Mouse (Mus musculus): ENCODE results near the gene Sobp. TPM values are rescaled to one million over a fixed set of nuclear protein-coding genes. Genes with fewer than 3 reads are reported as not detected.

Gene Sobp
- polyA plus RNA-seq, 1 experiment from 2014 or later, result 4.5 TPM

- DNase-seq (ENCODE audit: low spot score), result peak; percentile 61
These were observed 160.0 kb downstream of the Sobp start for GRCm38 (mm10) chr10:43014358-43014757.

GRCm38 (mm10) chr10:43008116-43008515, 166.2 kb downstream of the Sobp start:
- no peak overlapping the region for H3K27ac ChIP-seq (replicated peaks; ENCODE audit: low read depth, low read length)
- DNase-seq (ENCODE audit: low spot score), result no peak
- no peak overlapping the region for H3K9ac ChIP-seq (ENCODE audit: low read depth, low read length)
- no peak overlapping the region for H3K4me2 ChIP-seq (ENCODE audit: low read depth, low read length)
- H3K27me3 ChIP-seq (replicated peaks; ENCODE audit: control insufficient read depth, insufficient read depth, low read length), result no peaks in the 10 kb centered on the region
- ATAC-seq (ENCODE audit: low read depth), result no peak
- no peaks in the 10 kb centered on the region for H3K36me3 ChIP-seq (ENCODE audit: control insufficient read depth, insufficient read depth, low read length)
- no peak overlapping the region for H3K4me3 ChIP-seq (ENCODE audit: low read depth, low read length)
- 69% methylated on average over 11 of the region's 11 CpGs for WGBS
- no peaks in the 10 kb centered on the region for H3K9me3 ChIP-seq (ENCODE audit: control insufficient read depth, low read length)
- 0 out of 2 replicates have a peak, but pooled peaks cover 6% of the 10 kb centered on the region for H3K4me1 ChIP-seq (ENCODE audit: control insufficient read depth, insufficient read depth, low read length)

More at GRCm38 (mm10) chr10:43014358-43014757, 160.0 kb downstream of the Sobp start:
- no peak overlapping the region for H3K4me2 ChIP-seq (ENCODE audit: low read depth, low read length)
- WGBS, result 50% methylated on average over 4 of the region's 4 CpGs
- no peaks in the 10 kb centered on the region for H3K9me3 ChIP-seq (ENCODE audit: control insufficient read depth, low read length)
- peaks cover 4% of the 10 kb centered on the region; the same call in 1 of the 2 replicates for H3K4me1 ChIP-seq (ENCODE audit: control insufficient read depth, insufficient read depth, low read length)
- H3K4me3 ChIP-seq (ENCODE audit: low read depth, low read length), result no peak overlapping the region
- H3K36me3 ChIP-seq (ENCODE audit: control insufficient read depth, insufficient read depth, low read length), result no peaks in the 10 kb centered on the region
- peak; percentile 75; the same call in 1 of the 2 replicates for ATAC-seq (ENCODE audit: low read depth)
- H3K27me3 ChIP-seq (replicated peaks; ENCODE audit: control insufficient read depth, insufficient read depth, low read length), result no peaks in the 10 kb centered on the region
- H3K9ac ChIP-seq (ENCODE audit: low read depth, low read length), result no peak overlapping the region
- no peak overlapping the region for H3K27ac ChIP-seq (replicated peaks; ENCODE audit: low read depth, low read length)

DNA sequence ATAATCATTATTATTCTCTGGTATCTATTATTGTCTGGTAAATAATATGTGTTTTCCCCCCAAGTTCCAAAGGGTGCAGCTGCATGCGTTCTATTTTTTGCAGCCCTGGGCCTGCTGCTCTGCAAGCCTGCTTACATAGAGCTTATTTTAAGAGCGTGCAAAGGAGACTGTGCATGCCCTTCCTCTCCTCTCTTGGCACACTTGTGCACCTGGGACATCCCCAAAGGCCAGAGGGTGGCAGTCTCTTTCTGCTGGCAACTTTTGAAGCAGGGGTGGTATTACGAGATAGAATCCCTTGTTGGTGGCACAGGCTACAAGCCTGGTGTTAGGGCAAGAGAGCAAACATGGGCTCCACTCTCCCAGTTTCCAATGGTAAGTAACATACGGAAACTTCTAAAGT, 167.8 kb downstream of the Sobp start:
- Histone ChIP-seq H3K27ac (replicated peaks; ENCODE audit: low read depth, low read length) (no peak overlapping the region), H3K4me2 (ENCODE audit: low read depth, low read length) (no peak overlapping the region), H3K9me3 (ENCODE audit: control insufficient read depth, low read length) (no peaks in the 10 kb centered on the region), H3K36me3 (ENCODE audit: control insufficient read depth, insufficient read depth, low read length) (no peaks in the 10 kb centered on the region), H3K4me1 (ENCODE audit: control insufficient read depth, insufficient read depth, low read length) (peaks cover 16% of the 10 kb centered on the region), H3K27me3 (replicated peaks; ENCODE audit: control insufficient read depth, insufficient read depth, low read length) (no peaks in the 10 kb centered on the region), H3K4me3 (ENCODE audit: low read depth, low read length) (no peak overlapping the region), H3K9ac (ENCODE audit: low read depth, low read length) (no peak overlapping the region)
- ATAC-seq (ENCODE audit: low read depth), result no peak
- 85% methylated on average over 4 of the region's 4 CpGs for WGBS
- DNase-seq (ENCODE audit: low spot score), result no peak

DNA sequence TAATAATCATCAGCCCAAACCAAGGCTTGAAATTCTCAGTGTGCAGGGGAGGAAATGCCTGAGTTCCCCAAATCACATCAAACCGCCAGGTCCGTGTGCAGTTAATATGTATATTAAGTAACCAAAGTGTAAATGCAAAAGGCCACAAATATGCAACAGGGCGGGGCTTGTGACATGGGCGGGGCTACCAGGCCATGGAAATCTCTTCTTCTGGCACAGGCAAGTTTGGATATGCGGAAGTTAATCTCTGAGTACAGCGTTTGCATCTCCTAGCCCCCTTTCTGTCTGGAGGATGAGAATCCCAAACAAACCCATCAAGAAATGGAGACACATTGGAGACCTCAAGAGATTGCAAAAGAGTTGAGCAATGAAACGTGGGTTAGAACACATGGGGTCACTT, 168.7 kb downstream of the Sobp start:
- Histone ChIP-seq H3K4me1 (ENCODE audit: control insufficient read depth, insufficient read depth, low read length) (peaks cover 16% of the 10 kb centered on the region), H3K9ac (ENCODE audit: low read depth, low read length) (no peak overlapping the region), H3K9me3 (ENCODE audit: control insufficient read depth, low read length) (no peaks in the 10 kb centered on the region), H3K27ac (replicated peaks; ENCODE audit: low read depth, low read length) (no peak overlapping the region), H3K27me3 (replicated peaks; ENCODE audit: control insufficient read depth, insufficient read depth, low read length) (no peaks in the 10 kb centered on the region), H3K4me2 (ENCODE audit: low read depth, low read length) (no peak overlapping the region), H3K4me3 (ENCODE audit: low read depth, low read length) (no peak overlapping the region), H3K36me3 (ENCODE audit: control insufficient read depth, insufficient read depth, low read length) (no peaks in the 10 kb centered on the region)
- DNase-seq (ENCODE audit: low spot score), result no peak
- ATAC-seq (ENCODE audit: low read depth), result no peak
- WGBS, result 75% methylated on average over 7 of the region's 7 CpGs

DNA sequence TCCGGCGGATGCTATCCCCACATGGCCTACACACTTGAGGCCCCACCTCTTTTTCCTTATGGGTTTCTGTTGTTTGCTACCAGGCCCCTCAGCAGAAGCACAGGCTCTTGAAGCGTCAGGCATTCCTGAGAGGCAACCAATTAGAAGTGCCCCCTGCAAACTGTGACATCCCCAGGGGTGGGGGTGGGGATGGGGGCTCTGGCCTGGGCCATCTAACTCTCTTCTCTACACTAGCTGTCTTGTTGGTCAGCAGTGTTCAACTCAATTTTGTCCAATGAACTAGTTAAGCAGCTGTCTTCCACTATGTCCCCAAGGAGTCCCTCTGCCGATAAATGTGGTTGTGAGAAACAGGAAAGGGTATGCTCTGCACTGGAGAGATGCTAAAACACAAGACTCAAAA, 169.3 kb downstream of the Sobp start:
- H3K9ac ChIP-seq (ENCODE audit: low read depth, low read length), result no peak overlapping the region
- H3K36me3 ChIP-seq (ENCODE audit: control insufficient read depth, insufficient read depth, low read length), result no peaks in the 10 kb centered on the region
- WGBS, result 80% methylated on average over 4 of the region's 4 CpGs
- H3K27me3 ChIP-seq (replicated peaks; ENCODE audit: control insufficient read depth, insufficient read depth, low read length), result no peaks in the 10 kb centered on the region
- H3K4me2 ChIP-seq (ENCODE audit: low read depth, low read length), result no peak overlapping the region
- no peaks in the 10 kb centered on the region for H3K9me3 ChIP-seq (ENCODE audit: control insufficient read depth, low read length)
- H3K27ac ChIP-seq (replicated peaks; ENCODE audit: low read depth, low read length), result no peak overlapping the region
- H3K4me1 ChIP-seq (ENCODE audit: control insufficient read depth, insufficient read depth, low read length), result peaks cover 16% of the 10 kb centered on the region
- no peak for DNase-seq (ENCODE audit: low spot score)
- ATAC-seq (ENCODE audit: low read depth), result no peak
- no peak overlapping the region for H3K4me3 ChIP-seq (ENCODE audit: low read depth, low read length)

GRCm38 (mm10) chr10:43004174-43004734, 170.1 kb downstream of the Sobp start:
- 80% methylated on average over 16 of the region's 16 CpGs for WGBS
- Histone ChIP-seq H3K4me1 (ENCODE audit: control insufficient read depth, insufficient read depth, low read length) (peaks cover 16% of the 10 kb centered on the region), H3K9ac (ENCODE audit: low read depth, low read length) (no peak overlapping the region), H3K27me3 (replicated peaks; ENCODE audit: control insufficient read depth, insufficient read depth, low read length) (no peaks in the 10 kb centered on the region), H3K4me3 (ENCODE audit: low read depth, low read length) (no peak overlapping the region), H3K4me2 (ENCODE audit: low read depth, low read length) (no peak overlapping the region), H3K36me3 (ENCODE audit: control insufficient read depth, insufficient read depth, low read length) (no peaks in the 10 kb centered on the region), H3K9me3 (ENCODE audit: control insufficient read depth, low read length) (no peaks in the 10 kb centered on the region), H3K27ac (replicated peaks; ENCODE audit: low read depth, low read length) (peak overlapping the region; percentile 1; the same call in 1 of the 2 replicates)
- DNase-seq (ENCODE audit: low spot score) (peak; percentile 31), ATAC-seq (ENCODE audit: low read depth) (peak; percentile 2; the same call in 1 of the 2 replicates)

DNA sequence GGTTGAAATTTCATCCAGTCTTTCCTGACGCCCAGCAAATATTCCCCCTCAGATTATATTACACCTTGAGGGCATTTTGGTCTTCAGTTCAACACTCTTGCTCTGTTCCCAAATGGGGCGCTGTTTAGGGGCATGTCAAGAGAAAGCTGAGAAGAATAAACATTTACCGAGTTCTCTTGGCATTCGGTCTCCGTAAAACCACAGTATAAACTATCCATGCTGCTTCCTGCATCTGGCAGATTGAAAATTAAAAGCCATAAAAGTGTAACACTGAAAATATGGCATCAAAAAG, 170.9 kb downstream of the Sobp start:
- ATAC-seq (ENCODE audit: low read depth) (peak; percentile 58), DNase-seq (ENCODE audit: low spot score) (no peak)
- no peaks in the 10 kb centered on the region for H3K36me3 ChIP-seq (ENCODE audit: control insufficient read depth, insufficient read depth, low read length)
- H3K4me2 ChIP-seq (ENCODE audit: low read depth, low read length), result peak overlapping the region; percentile 62
- 13% methylated on average over 5 of the region's 5 CpGs for WGBS
- H3K4me1 ChIP-seq (ENCODE audit: control insufficient read depth, insufficient read depth, low read length), result peaks cover 16% of the 10 kb centered on the region
- H3K4me3 ChIP-seq (ENCODE audit: low read depth, low read length), result peak overlapping the region; percentile 32; the same call in 1 of the 2 replicates
- 0 out of 2 replicates have a peak overlapping the region, but pooled peaks have one; percentile 45 for H3K27ac ChIP-seq (replicated peaks; ENCODE audit: low read depth, low read length)
- no peak overlapping the region for H3K9ac ChIP-seq (ENCODE audit: low read depth, low read length)
- no peaks in the 10 kb centered on the region for H3K27me3 ChIP-seq (replicated peaks; ENCODE audit: control insufficient read depth, insufficient read depth, low read length)
- no peaks in the 10 kb centered on the region for H3K9me3 ChIP-seq (ENCODE audit: control insufficient read depth, low read length)

GRCm38 (mm10) chr10:43002721-43003465, 171.4 kb downstream of the Sobp start:
- Histone ChIP-seq H3K4me2 (ENCODE audit: low read depth, low read length) (peak overlapping the region; percentile 62), H3K9ac (ENCODE audit: low read depth, low read length) (peak overlapping the region; percentile 55; the same call in 1 of the 2 replicates), H3K4me3 (ENCODE audit: low read depth, low read length) (peak overlapping the region; percentile 32), H3K9me3 (ENCODE audit: control insufficient read depth, low read length) (no peaks in the 10 kb centered on the region), H3K36me3 (ENCODE audit: control insufficient read depth, insufficient read depth, low read length) (no peaks in the 10 kb centered on the region), H3K27me3 (replicated peaks; ENCODE audit: control insufficient read depth, insufficient read depth, low read length) (no peaks in the 10 kb centered on the region), H3K4me1 (ENCODE audit: control insufficient read depth, insufficient read depth, low read length) (peaks cover 16% of the 10 kb centered on the region), H3K27ac (replicated peaks; ENCODE audit: low read depth, low read length) (peak overlapping the region; percentile 45; the same call in 1 of the 2 replicates)
- DNase-seq (ENCODE audit: low spot score), result peak; percentile 90
- peak; percentile 80 for ATAC-seq (ENCODE audit: low read depth)
- WGBS, result 3% methylated on average over 25 of the region's 25 CpGs

Data from embryonic facial prominence, embryonic 14.5 days (tissue).